Mouse (Mus musculus): Measurements from ENCODE around the gene Cilp. TPM values are rescaled to one million over a fixed set of nuclear protein-coding genes. Genes with fewer than 3 reads are reported as not detected.
"Not testable (repeated sequence)": the region's sequence is repeated elsewhere in the genome, so short reads cannot be mapped to it uniquely, and the experiment has no call there.

Gene Cilp
- polyA plus RNA-seq (2015; fragmentation: Nextera tagmentation; extraction: Ambion mirVana), result 0.76 and 0.82 TPM in 2 replicates

GRCm38 (mm10) chr9:65264959-65265358 is at the start of gene Cilp:
Gene Cilp, plus strand, starts transcription at chr9:65265180.
- Histone ChIP-seq H3K9ac (replicated peaks; ENCODE audit: low read length) (no peak within 1 kb of the TSS; the same call in 1 of the 2 replicates), H3K9me3 (ENCODE audit: low read length) (no peaks in the 10 kb centered on the region), H3K36me3 (ENCODE audit: insufficient read depth, low read length) (no peaks in the 10 kb centered on the region), H3K27ac (ENCODE audit: low read length) (no peak within 1 kb of the TSS), H3K4me1 (ENCODE audit: insufficient read depth, low read length) (peaks cover 11% of the 10 kb centered on the region; the same call in 1 of the 2 replicates), H3K4me2 (replicated peaks; ENCODE audit: low read depth, low read length) (no peak within 1 kb of the TSS), H3K4me3 (ENCODE audit: low read length) (no peak within 1 kb of the TSS), H3K27me3 (ENCODE audit: insufficient read depth, low read length) (no peaks in the 10 kb centered on the region)
- 0 out of 2 replicates have a peak, but pooled peaks have one; percentile 46 for ATAC-seq (ENCODE audit: low FRiP score, low TSS enrichment)
- WGBS, result 18% methylated on average over 5 of the region's 5 CpGs

- H3K4me2 ChIP-seq (replicated peaks; ENCODE audit: low read depth, low read length), result peak overlapping the region; percentile 92
- no peaks in the 10 kb centered on the region for H3K27me3 ChIP-seq (ENCODE audit: insufficient read depth, low read length)
- H3K4me3 ChIP-seq (ENCODE audit: low read length), result peak overlapping the region; percentile 66
- H3K27ac ChIP-seq (ENCODE audit: low read length), result peak overlapping the region; percentile 95
- no peaks in the 10 kb centered on the region for H3K36me3 ChIP-seq (ENCODE audit: insufficient read depth, low read length)
- ATAC-seq (ENCODE audit: low FRiP score, low TSS enrichment), result peak; percentile 65
- peaks cover 34% of the 10 kb centered on the region for H3K4me1 ChIP-seq (ENCODE audit: insufficient read depth, low read length)
- no peaks in the 10 kb centered on the region for H3K9me3 ChIP-seq (ENCODE audit: low read length)
- H3K9ac ChIP-seq (replicated peaks; ENCODE audit: low read length), result peak overlapping the region; percentile 79
- 4% methylated on average over 31 of the region's 31 CpGs for WGBS
Observed at GRCm38 (mm10) chr9:65215494-65216126, 49.4 kb upstream of the Cilp start.

- no peak overlapping the region for H3K4me3 ChIP-seq (ENCODE audit: low read length)
- H3K36me3 ChIP-seq (ENCODE audit: insufficient read depth, low read length), result no peaks in the 10 kb centered on the region
- no peaks in the 10 kb centered on the region for H3K27me3 ChIP-seq (ENCODE audit: insufficient read depth, low read length)
- peak overlapping the region; percentile 28; the same call in 1 of the 2 replicates for H3K4me2 ChIP-seq (replicated peaks; ENCODE audit: low read depth, low read length)
- no peak overlapping the region for H3K9ac ChIP-seq (replicated peaks; ENCODE audit: low read length)
- no peak for ATAC-seq (ENCODE audit: low FRiP score, low TSS enrichment)
- H3K4me1 ChIP-seq (ENCODE audit: insufficient read depth, low read length), result peaks cover 30% of the 10 kb centered on the region
- H3K27ac ChIP-seq (ENCODE audit: low read length), result peak overlapping the region; percentile 36; the same call in 1 of the 2 replicates
- no peaks in the 10 kb centered on the region for H3K9me3 ChIP-seq (ENCODE audit: low read length)
- 36% methylated on average over 8 of the region's 8 CpGs for WGBS
Observed at GRCm38 (mm10) chr9:65216972-65217371, 48.0 kb upstream of the Cilp start.

- Histone ChIP-seq H3K27ac (ENCODE audit: low read length) (no peak overlapping the region), H3K9ac (replicated peaks; ENCODE audit: low read length) (0 out of 2 replicates have a peak overlapping the region, but pooled peaks have one; percentile 12), H3K4me3 (ENCODE audit: low read length) (no peak overlapping the region), H3K9me3 (ENCODE audit: low read length) (no peaks in the 10 kb centered on the region), H3K4me2 (replicated peaks; ENCODE audit: low read depth, low read length) (no peak overlapping the region), H3K4me1 (ENCODE audit: insufficient read depth, low read length) (peaks cover 30% of the 10 kb centered on the region), H3K27me3 (ENCODE audit: insufficient read depth, low read length) (no peaks in the 10 kb centered on the region), H3K36me3 (ENCODE audit: insufficient read depth, low read length) (no peaks in the 10 kb centered on the region)
- ATAC-seq (ENCODE audit: low FRiP score, low TSS enrichment), result no peak
- WGBS, result 52% methylated on average over 6 of the region's 6 CpGs
Observed at GRCm38 (mm10) chr9:65217661-65218060, 47.3 kb upstream of the Cilp start.

- Histone ChIP-seq H3K4me2 (replicated peaks; ENCODE audit: low read depth, low read length) (no peak overlapping the region), H3K4me3 (ENCODE audit: low read length) (no peak overlapping the region), H3K4me1 (ENCODE audit: insufficient read depth, low read length) (peaks cover 30% of the 10 kb centered on the region), H3K9me3 (ENCODE audit: low read length) (no peaks in the 10 kb centered on the region), H3K9ac (replicated peaks; ENCODE audit: low read length) (no peak overlapping the region), H3K36me3 (ENCODE audit: insufficient read depth, low read length) (no peaks in the 10 kb centered on the region), H3K27ac (ENCODE audit: low read length) (no peak overlapping the region), H3K27me3 (ENCODE audit: insufficient read depth, low read length) (no peaks in the 10 kb centered on the region)
- 75% methylated on average over 1 of the region's 1 CpGs for WGBS
- no peak for ATAC-seq (ENCODE audit: low FRiP score, low TSS enrichment)
Observed at GRCm38 (mm10) chr9:65218916-65219315, 46.1 kb upstream of the Cilp start.

- ATAC-seq (ENCODE audit: low FRiP score, low TSS enrichment); H3K27me3 ChIP-seq (ENCODE audit: insufficient read depth, low read length); H3K9ac ChIP-seq (replicated peaks; ENCODE audit: low read length); H3K9me3 ChIP-seq (ENCODE audit: low read length); H3K36me3 ChIP-seq (ENCODE audit: insufficient read depth, low read length); H3K4me3 ChIP-seq (ENCODE audit: low read length); H3K4me2 ChIP-seq (replicated peaks; ENCODE audit: low read depth, low read length); H3K27ac ChIP-seq (ENCODE audit: low read length): not testable (repeated sequence)
- H3K4me1 ChIP-seq (ENCODE audit: insufficient read depth, low read length), result peaks cover 26% of the 10 kb centered on the region
- 30% methylated on average over 3 of the region's 3 CpGs for WGBS
Observed at GRCm38 (mm10) chr9:65220398-65220797, 44.6 kb upstream of the Cilp start.

GRCm38 (mm10) chr9:65223927-65224326 is 41.1 kb upstream of the Cilp start:
- ATAC-seq (ENCODE audit: low FRiP score, low TSS enrichment), result no peak
- H3K4me2 ChIP-seq (replicated peaks; ENCODE audit: low read depth, low read length), result no peak overlapping the region
- 0 out of 2 replicates have a peak, but pooled peaks cover 3% of the 10 kb centered on the region for H3K36me3 ChIP-seq (ENCODE audit: insufficient read depth, low read length)
- no peaks in the 10 kb centered on the region for H3K9me3 ChIP-seq (ENCODE audit: low read length)
- no peak overlapping the region for H3K9ac ChIP-seq (replicated peaks; ENCODE audit: low read length)
- no peaks in the 10 kb centered on the region for H3K4me1 ChIP-seq (ENCODE audit: insufficient read depth, low read length)
- no peaks in the 10 kb centered on the region for H3K27me3 ChIP-seq (ENCODE audit: insufficient read depth, low read length)
- no peak overlapping the region for H3K4me3 ChIP-seq (ENCODE audit: low read length)
- 76% methylated on average over 6 of the region's 6 CpGs for WGBS
- no peak overlapping the region for H3K27ac ChIP-seq (ENCODE audit: low read length)

GRCm38 (mm10) chr9:65225795-65226194 is 39.2 kb upstream of the Cilp start:
- Histone ChIP-seq H3K36me3 (ENCODE audit: insufficient read depth, low read length) (peaks cover 9% of the 10 kb centered on the region), H3K9ac (replicated peaks; ENCODE audit: low read length) (no peak overlapping the region), H3K27me3 (ENCODE audit: insufficient read depth, low read length) (no peaks in the 10 kb centered on the region), H3K4me2 (replicated peaks; ENCODE audit: low read depth, low read length) (no peak overlapping the region), H3K4me3 (ENCODE audit: low read length) (no peak overlapping the region), H3K27ac (ENCODE audit: low read length) (no peak overlapping the region), H3K9me3 (ENCODE audit: low read length) (no peaks in the 10 kb centered on the region), H3K4me1 (ENCODE audit: insufficient read depth, low read length) (no peaks in the 10 kb centered on the region)
- no peak for ATAC-seq (ENCODE audit: low FRiP score, low TSS enrichment)
- 38% methylated on average over 4 of the region's 4 CpGs for WGBS

GRCm38 (mm10) chr9:65230250-65230649 is 34.7 kb upstream of the Cilp start:
- H3K9ac ChIP-seq (replicated peaks; ENCODE audit: low read length), result no peak overlapping the region
- H3K27me3 ChIP-seq (ENCODE audit: insufficient read depth, low read length), result no peaks in the 10 kb centered on the region
- WGBS, result 81% methylated on average over 6 of the region's 6 CpGs
- H3K4me2 ChIP-seq (replicated peaks; ENCODE audit: low read depth, low read length), result no peak overlapping the region
- no peak overlapping the region for H3K27ac ChIP-seq (ENCODE audit: low read length)
- H3K4me1 ChIP-seq (ENCODE audit: insufficient read depth, low read length), result no peaks in the 10 kb centered on the region
- peaks cover 9% of the 10 kb centered on the region for H3K36me3 ChIP-seq (ENCODE audit: insufficient read depth, low read length)
- H3K9me3 ChIP-seq (ENCODE audit: low read length), result no peaks in the 10 kb centered on the region
- H3K4me3 ChIP-seq (ENCODE audit: low read length), result no peak overlapping the region
- ATAC-seq (ENCODE audit: low FRiP score, low TSS enrichment), result no peak

- no peaks in the 10 kb centered on the region for H3K4me1 ChIP-seq (ENCODE audit: insufficient read depth, low read length)
- no peaks in the 10 kb centered on the region for H3K27me3 ChIP-seq (ENCODE audit: insufficient read depth, low read length)
- H3K27ac ChIP-seq (ENCODE audit: low read length), result no peak overlapping the region
- no peaks in the 10 kb centered on the region for H3K9me3 ChIP-seq (ENCODE audit: low read length)
- H3K4me2 ChIP-seq (replicated peaks; ENCODE audit: low read depth, low read length), result no peak overlapping the region
- ATAC-seq (ENCODE audit: low FRiP score, low TSS enrichment), result no peak
- WGBS, result 77% methylated on average over 8 of the region's 8 CpGs
- no peak overlapping the region for H3K9ac ChIP-seq (replicated peaks; ENCODE audit: low read length)
- no peak overlapping the region for H3K4me3 ChIP-seq (ENCODE audit: low read length)
- H3K36me3 ChIP-seq (ENCODE audit: insufficient read depth, low read length), result peaks cover 9% of the 10 kb centered on the region
Observed at GRCm38 (mm10) chr9:65231284-65231683, 33.7 kb upstream of the Cilp start.
